Mouse (Mus musculus) embryonic facial prominence, embryonic 12.5 days (tissue): ENCODE results near the gene Cotl1. TPM values are rescaled to one million over a fixed set of nuclear protein-coding genes. Genes with fewer than 3 reads are reported as not detected.

ENCODE experiments used
- ATAC-seq: fragments of 200-750 bp; cut with Nextera tagmentation; 2 replicates; pipeline ENCODE4 v1.8.0; 2017; ENCODE audit not compliant: insufficient number of reproducible peaks, insufficient read depth, low FRiP score, low TSS enrichment
- H3K27ac ChIP-seq: fragments of 300-500 bp; sonication (generic); 2 replicates; pipeline ENCODE4 v1.5.1; 2016; ENCODE audit warnings: mild to moderate bottlenecking
- H3K27me3 ChIP-seq: fragments of 300-500 bp; sonication (generic); 2 replicates; pipeline ENCODE4 v1.6.1; 2016; ENCODE audit warnings: mild to moderate bottlenecking, moderate library complexity
- H3K36me3 ChIP-seq: fragments of 300-500 bp; sonication (generic); 2 replicates; pipeline ENCODE4 v1.6.1; 2016; ENCODE audit warnings: mild to moderate bottlenecking
- H3K4me1 ChIP-seq: fragments of 300-500 bp; sonication (generic); 2 replicates; pipeline ENCODE4 v1.6.1; 2016
- H3K4me2 ChIP-seq: fragments of 300-500 bp; sonication (generic); replicated peaks from 2 replicates; pipeline ENCODE4 v1.6.1; 2016; ENCODE audit warnings: mild to moderate bottlenecking, moderate library complexity
- H3K4me3 ChIP-seq: fragments of 300-500 bp; sonication (generic); 2 replicates; pipeline ENCODE4 v1.5.1; 2016; ENCODE audit warnings: mild to moderate bottlenecking
- H3K9ac ChIP-seq: fragments of 300-500 bp; sonication (generic); 2 replicates; pipeline ENCODE4 v1.6.1; 2016; ENCODE audit warnings: mild to moderate bottlenecking, moderate library complexity
- H3K9me3 ChIP-seq: fragments of 300-500 bp; sonication (generic); 2 replicates; pipeline ENCODE4 v1.6.1; 2016; ENCODE audit warnings: mild to moderate bottlenecking, moderate library complexity
- WGBS: fragments of 180-500 bp; shearing (Covaris S2); methylation state at CpG from one replicate; pipeline ENCODE4 v1.1.7; 2016; 5-methylcytosine and 5-hydroxymethylcytosine counted together
- polyA plus RNA-seq: library from polyadenylated mRNA; unstranded; fragments of >200 nt; fragmentation: Nextera tagmentation; extraction: Ambion mirVana; gene quantifications from 2 replicates; pipeline ENCODE4 v1.2.1, GENCODE M21; 2016

The Cotl1 gene
- polyA plus RNA-seq, 1 experiment from 2014 or later, result 85.9 TPM

DNA sequence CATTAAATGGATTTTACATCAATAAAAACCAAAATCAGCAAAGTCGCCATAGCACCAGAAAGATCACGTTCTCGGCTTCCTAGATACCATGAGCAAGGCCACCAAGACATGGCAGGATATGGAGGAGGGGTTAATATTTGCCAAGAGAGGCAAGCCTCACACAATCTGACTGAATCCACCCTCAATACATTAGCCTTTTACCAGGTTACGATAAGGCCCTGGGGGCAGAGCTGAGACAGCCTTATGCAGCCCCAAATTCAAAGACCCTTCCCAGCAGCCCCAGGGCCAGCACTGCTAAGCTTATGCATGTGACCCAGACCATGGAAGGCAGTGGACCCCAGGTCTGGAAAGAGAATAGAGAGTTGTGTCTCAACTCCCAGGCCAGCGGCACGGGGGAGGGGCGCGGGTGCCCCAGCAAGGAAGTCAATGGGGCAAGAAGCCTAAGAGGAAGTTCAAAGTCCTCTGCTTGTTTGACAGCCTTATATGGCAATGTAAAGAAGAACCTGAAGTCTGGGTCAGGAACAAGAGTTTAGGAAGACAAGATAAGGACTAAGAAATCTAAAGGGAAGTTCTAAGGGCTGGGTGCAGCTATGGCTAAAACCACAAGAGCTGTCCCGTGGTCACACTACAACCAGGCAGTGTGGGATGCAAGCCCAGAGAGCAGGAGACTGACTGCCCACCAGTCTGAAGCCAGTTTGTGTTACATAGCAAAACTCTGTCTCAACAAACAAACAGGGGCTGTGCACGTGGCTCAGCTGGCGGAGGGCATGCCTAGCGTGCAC, 27.5 kb downstream of the Cotl1 start:
- Histone ChIP-seq H3K4me2 (no peak overlapping the region), H3K36me3 (peaks cover 21% of the 10 kb centered on the region), H3K4me3 (no peak overlapping the region), H3K27ac (peak overlapping the region; percentile 50; the same call in 1 of the 2 replicates), H3K27me3 (no peaks in the 10 kb centered on the region), H3K9ac (no peak overlapping the region), H3K4me1 (peaks cover 19% of the 10 kb centered on the region), H3K9me3 (no peaks in the 10 kb centered on the region)
- WGBS, result 73% methylated on average over 12 of the region's 12 CpGs
- ATAC-seq, result no peak

DNA sequence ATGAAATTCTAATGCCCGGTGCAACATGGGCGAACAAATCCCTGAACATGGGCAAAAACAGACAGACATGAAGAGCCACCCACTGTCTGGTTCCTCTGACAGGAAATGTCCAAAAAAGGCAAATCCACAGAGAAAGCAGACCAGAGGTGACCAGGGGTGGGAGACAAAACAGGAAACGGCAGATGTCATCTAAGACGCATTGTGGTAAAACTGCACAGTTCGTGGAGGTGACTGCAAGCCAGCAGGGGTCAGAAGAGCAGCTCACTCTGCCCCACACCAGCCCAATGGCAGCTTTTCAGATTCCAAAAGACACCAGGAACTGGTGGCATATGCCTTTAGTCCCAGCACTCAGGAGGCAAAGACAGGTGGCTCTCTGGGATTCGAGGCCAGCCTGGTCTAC, 28.4 kb downstream of the Cotl1 start:
- no peaks in the 10 kb centered on the region for H3K9me3 ChIP-seq
- H3K4me2 ChIP-seq, result no peak overlapping the region
- no peak overlapping the region for H3K9ac ChIP-seq
- WGBS, result 52% methylated on average over 6 of the region's 6 CpGs
- no peak overlapping the region for H3K4me3 ChIP-seq
- no peak for ATAC-seq
- peak overlapping the region; percentile 41; the same call in 1 of the 2 replicates for H3K27ac ChIP-seq
- peaks cover 21% of the 10 kb centered on the region for H3K36me3 ChIP-seq
- H3K27me3 ChIP-seq, result no peaks in the 10 kb centered on the region
- H3K4me1 ChIP-seq, result peaks cover 19% of the 10 kb centered on the region

GRCm38 (mm10) chr8:119810953-119811499, 29.3 kb downstream of the Cotl1 start:
- 87% methylated on average over 14 of the region's 14 CpGs for WGBS
- no peak for ATAC-seq
- H3K36me3 ChIP-seq, result peaks cover 21% of the 10 kb centered on the region

GRCm38 (mm10) chr8:119810127-119810868, 30.0 kb downstream of the Cotl1 start:
- Histone ChIP-seq H3K9ac (no peak overlapping the region), H3K36me3 (peaks cover 20% of the 10 kb centered on the region), H3K9me3 (no peaks in the 10 kb centered on the region), H3K27me3 (no peaks in the 10 kb centered on the region), H3K4me3 (no peak overlapping the region), H3K4me2 (no peak overlapping the region), H3K4me1 (peaks cover 19% of the 10 kb centered on the region), H3K27ac (no peak overlapping the region)
- 76% methylated on average over 23 of the region's 23 CpGs for WGBS
- ATAC-seq, result no peak

More at GRCm38 (mm10) chr8:119810953-119811499, 29.3 kb downstream of the Cotl1 start:
- peaks cover 19% of the 10 kb centered on the region for H3K4me1 ChIP-seq
- H3K4me3 ChIP-seq, result no peak overlapping the region
- no peak overlapping the region for H3K27ac ChIP-seq
- no peaks in the 10 kb centered on the region for H3K9me3 ChIP-seq
- H3K4me2 ChIP-seq, result no peak overlapping the region
- H3K27me3 ChIP-seq, result no peaks in the 10 kb centered on the region
- no peak overlapping the region for H3K9ac ChIP-seq

DNA sequence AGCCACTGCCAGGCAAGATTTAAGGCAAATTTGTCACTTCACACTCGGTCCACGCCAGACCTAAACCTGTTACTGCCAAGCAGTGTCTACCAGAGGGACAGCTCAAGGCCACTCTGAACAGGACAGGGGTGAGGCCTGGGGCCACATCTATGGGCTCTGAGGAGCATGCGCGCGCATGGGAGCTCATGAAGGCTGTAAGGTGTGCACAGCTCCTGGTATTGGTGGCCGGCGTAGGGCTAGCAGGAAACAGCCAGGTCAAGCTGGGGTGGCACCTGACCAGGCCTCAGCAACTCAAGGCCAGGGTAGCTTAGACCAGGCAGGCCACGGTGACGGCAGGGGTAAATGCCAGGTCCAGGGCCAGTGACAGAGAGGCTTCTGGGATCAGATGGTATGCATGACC, 30.7 kb downstream of the Cotl1 start:
- peaks cover 19% of the 10 kb centered on the region for H3K4me1 ChIP-seq
- no peak overlapping the region for H3K27ac ChIP-seq
- H3K4me3 ChIP-seq, result no peak overlapping the region
- 92% methylated on average over 9 of the region's 9 CpGs for WGBS
- H3K27me3 ChIP-seq, result no peaks in the 10 kb centered on the region
- no peak overlapping the region for H3K4me2 ChIP-seq
- peaks cover 17% of the 10 kb centered on the region for H3K36me3 ChIP-seq
- H3K9me3 ChIP-seq, result no peaks in the 10 kb centered on the region
- no peak for ATAC-seq
- H3K9ac ChIP-seq, result no peak overlapping the region

- no peaks in the 10 kb centered on the region for H3K27me3 ChIP-seq
- H3K4me2 ChIP-seq, result no peak overlapping the region
- WGBS, result 93% methylated on average over 4 of the region's 4 CpGs
- peaks cover 4% of the 10 kb centered on the region; the same call in 1 of the 2 replicates for H3K4me1 ChIP-seq
- no peak overlapping the region for H3K4me3 ChIP-seq
- ATAC-seq, result no peak
- H3K9me3 ChIP-seq, result no peaks in the 10 kb centered on the region
- H3K27ac ChIP-seq, result no peak overlapping the region
- peaks cover 17% of the 10 kb centered on the region for H3K36me3 ChIP-seq
- H3K9ac ChIP-seq, result no peak overlapping the region
These were observed 32.7 kb downstream of the Cotl1 start for GRCm38 (mm10) chr8:119807687-119808086.

DNA sequence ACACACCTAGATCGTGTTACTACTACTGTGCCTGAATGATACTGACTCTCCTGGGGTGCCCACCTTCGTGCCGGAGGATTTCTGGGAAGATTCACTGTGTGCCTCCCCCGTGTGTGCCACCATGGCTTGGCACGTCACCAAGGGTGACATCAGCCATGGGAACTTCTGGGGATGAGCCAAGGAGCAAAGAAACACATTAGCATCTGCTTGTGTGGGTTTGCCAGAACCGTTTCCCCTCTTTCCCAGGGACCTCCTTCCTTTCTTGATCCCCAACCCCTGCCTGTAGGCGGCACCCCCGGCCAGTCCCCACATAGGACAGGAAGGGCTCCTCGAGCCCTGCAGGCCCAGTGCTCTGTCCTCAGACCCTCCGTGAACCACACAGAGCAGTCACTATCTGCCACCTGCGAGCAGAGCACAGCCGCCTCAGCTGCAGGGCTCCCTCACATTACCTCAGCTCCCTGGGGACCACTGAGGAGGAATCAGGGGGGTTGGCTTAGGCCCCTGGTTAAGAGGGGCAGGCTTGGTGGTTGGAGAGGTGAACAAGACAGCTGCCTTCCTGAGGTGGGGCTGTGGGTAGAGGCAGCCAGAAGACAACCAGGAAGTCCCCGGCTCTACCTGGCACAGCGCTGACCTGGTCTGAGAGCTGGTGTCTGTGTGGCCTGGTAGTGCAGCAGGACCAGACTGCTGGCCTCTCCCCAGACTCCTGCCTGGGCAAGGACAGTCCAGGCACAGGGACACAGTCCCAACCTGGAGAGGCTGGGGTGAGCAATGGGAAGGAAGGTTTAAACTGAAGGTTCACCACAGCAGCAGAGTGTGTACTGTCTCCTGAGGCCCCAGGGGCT, 33.7 kb downstream of the Cotl1 start:
- no peak for ATAC-seq
- Histone ChIP-seq H3K4me1 (no peaks in the 10 kb centered on the region), H3K9me3 (no peaks in the 10 kb centered on the region), H3K4me3 (no peak overlapping the region), H3K27ac (0 out of 2 replicates have a peak overlapping the region, but pooled peaks have one; percentile 25), H3K4me2 (no peak overlapping the region), H3K9ac (no peak overlapping the region), H3K36me3 (peaks cover 17% of the 10 kb centered on the region), H3K27me3 (no peaks in the 10 kb centered on the region)
- WGBS, result 81% methylated on average over 14 of the region's 14 CpGs

GRCm38 (mm10) chr8:119805275-119805674, 35.1 kb downstream of the Cotl1 start:
- H3K4me2 ChIP-seq, result no peak overlapping the region
- H3K27ac ChIP-seq, result no peak overlapping the region
- no peak overlapping the region for H3K9ac ChIP-seq
- no peaks in the 10 kb centered on the region for H3K9me3 ChIP-seq
- peaks cover 17% of the 10 kb centered on the region for H3K36me3 ChIP-seq
- H3K27me3 ChIP-seq, result no peaks in the 10 kb centered on the region
- WGBS, result 62% methylated on average over 8 of the region's 8 CpGs
- H3K4me3 ChIP-seq, result no peak overlapping the region
- no peak for ATAC-seq
- peaks cover 4% of the 10 kb centered on the region; the same call in 1 of the 2 replicates for H3K4me1 ChIP-seq

- no peak overlapping the region for H3K9ac ChIP-seq
- H3K4me1 ChIP-seq, result peaks cover 17% of the 10 kb centered on the region; the same call in 1 of the 2 replicates
- ATAC-seq, result no peak
- H3K4me3 ChIP-seq, result no peak overlapping the region
- no peak overlapping the region for H3K27ac ChIP-seq
- no peaks in the 10 kb centered on the region for H3K36me3 ChIP-seq
- no peaks in the 10 kb centered on the region for H3K9me3 ChIP-seq
- no peaks in the 10 kb centered on the region for H3K27me3 ChIP-seq
- WGBS, result 81% methylated on average over 1 of the region's 1 CpGs
- no peak overlapping the region for H3K4me2 ChIP-seq
These were observed 37.8 kb downstream of the Cotl1 start for GRCm38 (mm10) chr8:119802592-119802991.

GRCm38 (mm10) chr8:119801168-119801567, 39.2 kb downstream of the Cotl1 start:
- Histone ChIP-seq H3K4me3 (no peak overlapping the region), H3K9ac (no peak overlapping the region), H3K4me2 (no peak overlapping the region), H3K27ac (no peak overlapping the region), H3K27me3 (no peaks in the 10 kb centered on the region), H3K9me3 (no peaks in the 10 kb centered on the region), H3K4me1 (peaks cover 20% of the 10 kb centered on the region; the same call in 1 of the 2 replicates), H3K36me3 (no peaks in the 10 kb centered on the region)
- ATAC-seq, result no peak
- 8% methylated on average over 3 of the region's 4 CpGs for WGBS

DNA sequence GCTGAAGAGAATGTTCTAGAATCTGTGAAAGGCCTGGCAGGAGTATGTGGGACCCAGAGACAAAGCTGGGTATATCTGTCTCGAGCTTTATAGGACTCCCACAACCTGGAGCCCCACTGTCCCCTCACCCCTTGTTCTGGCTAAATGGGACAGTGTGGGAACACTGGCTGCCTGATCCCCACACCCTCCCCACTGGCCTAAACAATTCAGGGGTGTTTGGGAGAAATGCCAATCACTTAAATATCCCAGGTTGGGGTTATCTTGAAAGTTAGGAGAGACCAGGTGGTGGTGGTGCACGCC, 41.4 kb downstream of the Cotl1 start:
- Histone ChIP-seq H3K27ac (peak overlapping the region; percentile 81; the same call in 1 of the 2 replicates), H3K9me3 (no peaks in the 10 kb centered on the region), H3K4me3 (no peak overlapping the region), H3K4me1 (peaks cover 20% of the 10 kb centered on the region; the same call in 1 of the 2 replicates), H3K27me3 (no peaks in the 10 kb centered on the region), H3K36me3 (no peaks in the 10 kb centered on the region), H3K4me2 (peak overlapping the region; percentile 41), H3K9ac (no peak overlapping the region)
- 66% methylated on average over 2 of the region's 2 CpGs for WGBS
- ATAC-seq, result 0 out of 2 replicates have a peak, but pooled peaks have one; percentile 7
